12 mouse cellular contexts compared by ENCODE assay signal in genomic region chr13:8487756-8488434, GRCm38 (mm10).
DNase-seq lines count a peak whose midpoint lies in the region; ATAC-seq and TF ChIP-seq lines count a peak whose summit lies in the region.
"Had no signal": no experiment of that assay in that cellular context is flagged by ENCODE, and none has a peak within 500 bp of the region (broad histone marks: within the 10 kb centered on the region; RNA-seq: fewer than 3 reads in every experiment).

No protein-coding gene starts in this region.

- no peak for TF ChIP-seq CTCF in midbrain, postnatal 0 days (IDR thresholded peaks at IDR 0.05)
- no peak for TF ChIP-seq CTCF in kidney, postnatal 0 days (IDR thresholded peaks at IDR 0.05; ENCODE audit: low read depth)

- no peak for ATAC-seq in midbrain, postnatal 0 days (ENCODE audit: low FRiP score)
- no peak for ATAC-seq in midbrain, embryonic 13.5 days
- 0 out of 2 replicates have a peak, but pooled peaks have one; percentile 54 for ATAC-seq in kidney, postnatal 0 days (replicated peaks; ENCODE audit: low FRiP score, low read depth)
- ATAC-seq: liver, embryonic 12.5 days had no signal

- no peak overlapping the region for H3K9ac ChIP-seq in midbrain, postnatal 0 days (replicated peaks; ENCODE audit: low read length, poor library complexity, severe bottlenecking)
- H3K9ac ChIP-seq in midbrain, embryonic 13.5 days (replicated peaks) = no peak overlapping the region
- no peak overlapping the region for H3K9ac ChIP-seq in kidney, postnatal 0 days (ENCODE audit: low read depth, low read length)
- H3K9ac ChIP-seq: embryonic facial prominence, embryonic 13.5 days; liver, embryonic 12.5 days had no signal

- WGBS in midbrain, postnatal 0 days = 71% methylated on average over 5 of the region's 5 CpGs
- 82% methylated on average over 5 of the region's 5 CpGs for WGBS in midbrain, embryonic 13.5 days
- 49% methylated on average over 5 of the region's 5 CpGs for WGBS in kidney, postnatal 0 days

- H3K9me3 ChIP-seq in midbrain, postnatal 0 days (ENCODE audit: low read length) = no peaks in the 10 kb centered on the region
- no peaks in the 10 kb centered on the region for H3K9me3 ChIP-seq in midbrain, embryonic 13.5 days
- H3K9me3 ChIP-seq in kidney, postnatal 0 days (replicated peaks; ENCODE audit: low read length) = no peaks in the 10 kb centered on the region
- H3K9me3 ChIP-seq: embryonic facial prominence, embryonic 13.5 days; liver, embryonic 12.5 days had no signal

- H3K36me3 ChIP-seq in midbrain, postnatal 0 days (ENCODE audit: insufficient read depth, low read length) = no peaks in the 10 kb centered on the region
- H3K36me3 ChIP-seq in midbrain, embryonic 13.5 days = no peaks in the 10 kb centered on the region
- no peaks in the 10 kb centered on the region for H3K36me3 ChIP-seq in kidney, postnatal 0 days (ENCODE audit: insufficient read depth, low read length)
- H3K36me3 ChIP-seq: embryonic facial prominence, embryonic 13.5 days; liver, embryonic 12.5 days had no signal

- peak; percentile 4 for DNase-seq in adrenal gland, postnatal 25 days
- no peak for DNase-seq in adrenal gland, adult 18-20 months (ENCODE audit: low spot score in 2 of 2)
- peak; percentile 32 for DNase-seq in midbrain, postnatal 0 days (ENCODE audit: low spot score)
- DNase-seq in kidney, postnatal 0 days (ENCODE audit: low spot score) = peak; percentile 22
- no peak for DNase-seq in ovary, postnatal 36 days (ENCODE audit: low spot score)
- no peak for DNase-seq in thymus, postnatal 0 days (ENCODE audit: low spot score)
- DNase-seq in layer of hippocampus, adult 9-10 months (ENCODE audit: low spot score) = no peak
- DNase-seq: heart, adult 11 months; heart, postnatal 36 days had no signal

- H3K4me3 ChIP-seq in midbrain, postnatal 0 days (ENCODE audit: low read depth, low read length) = no peak overlapping the region
- no peak overlapping the region for H3K4me3 ChIP-seq in midbrain, embryonic 13.5 days (replicated peaks)
- no peak overlapping the region for H3K4me3 ChIP-seq in kidney, postnatal 0 days (replicated peaks; ENCODE audit: low read depth, low read length)
- H3K4me3 ChIP-seq: embryonic facial prominence, embryonic 13.5 days; liver, embryonic 12.5 days had no signal

- no peaks in the 10 kb centered on the region for H3K4me1 ChIP-seq in midbrain, postnatal 0 days (ENCODE audit: insufficient read depth, low read length)
- H3K4me1 ChIP-seq in midbrain, embryonic 13.5 days (replicated peaks) = no peaks in the 10 kb centered on the region
- 0 out of 2 replicates have a peak, but pooled peaks cover 3% of the 10 kb centered on the region for H3K4me1 ChIP-seq in kidney, postnatal 0 days (replicated peaks; ENCODE audit: insufficient read depth, low read length)
- H3K4me1 ChIP-seq: liver, embryonic 12.5 days had no signal

- H3K27ac ChIP-seq in midbrain, postnatal 0 days (ENCODE audit: low read depth, low read length) = no peak overlapping the region
- H3K27ac ChIP-seq in midbrain, embryonic 13.5 days = no peak overlapping the region
- no peak overlapping the region for H3K27ac ChIP-seq in kidney, postnatal 0 days
- H3K27ac ChIP-seq: embryonic facial prominence, embryonic 13.5 days; liver, embryonic 12.5 days had no signal

- no peaks in the 10 kb centered on the region for H3K27me3 ChIP-seq in midbrain, postnatal 0 days (ENCODE audit: insufficient read depth, low read length)
- H3K27me3 ChIP-seq in midbrain, embryonic 13.5 days = no peaks in the 10 kb centered on the region
- no peaks in the 10 kb centered on the region for H3K27me3 ChIP-seq in kidney, postnatal 0 days (ENCODE audit: insufficient read depth, low read length)
- H3K27me3 ChIP-seq: embryonic facial prominence, embryonic 13.5 days; liver, embryonic 12.5 days had no signal

- no peak overlapping the region for H3K4me2 ChIP-seq in midbrain, postnatal 0 days (ENCODE audit: low read depth, low read length, poor library complexity, severe bottlenecking)
- H3K4me2 ChIP-seq in midbrain, embryonic 13.5 days (replicated peaks) = no peak overlapping the region
- no peak overlapping the region for H3K4me2 ChIP-seq in kidney, postnatal 0 days (ENCODE audit: low read length)
- H3K4me2 ChIP-seq: embryonic facial prominence, embryonic 13.5 days; liver, embryonic 12.5 days had no signal

Comparison
In these comparisons a context has a peak if more than half of its experiments do, and no peak if none do; other contexts are left out.
1. DNase-seq: peak in adrenal gland, postnatal 25 days (single experiment), midbrain, postnatal 0 days (single experiment) and kidney, postnatal 0 days (single experiment); none in adrenal gland, adult 18-20 months (0 of 2), ovary, postnatal 36 days (single experiment), thymus, postnatal 0 days (single experiment) and layer of hippocampus, adult 9-10 months (single experiment).